Mouse (Mus musculus) megakaryocyte progenitor cell, adult 5-6 weeks (primary cell): ENCODE results near the gene 1190002N15Rik. TPM values are rescaled to one million over a fixed set of nuclear protein-coding genes. Genes with fewer than 3 reads are reported as not detected.

Experiments used
- total RNA-seq, 2 experiments: library from RNA; stranded (forward) in 1 of 2; stranded (reverse) in 1 of 2; fragments of 157-497, 149-512 nt in 1 of 2; fragments of 200-1000 nt in 1 of 2; gene quantifications; 2 replicates each; pipeline versions ENCODE4 v1.2.3 to v1.2.4; 2015 to 2017

The 1190002N15Rik gene
- total RNA-seq, 2 experiments from 2014 or later: 21.0 to 24.6 TPM

Other genes starting within 250 kb of the 1190002N15Rik start
- gene Slc9a9, start 131.8 kb upstream of the 1190002N15Rik start, total RNA-seq (2015): 7.2 and 8.5 TPM in 2 replicates
- 5.9 and 11.7 TPM in 2 replicates for gene Slc9a9, start 131.8 kb upstream of the 1190002N15Rik start, total RNA-seq (2017)